Mouse (Mus musculus) kidney, postnatal 10 days (tissue): Measurements from ENCODE around the gene Cox10.

ENCODE experiments used
- DNase-seq: peaks from one replicate; pipeline ENCODE4 v3.0.0; 2021; ENCODE audit warnings: mixed read lengths

Cox10 gene

DNA sequence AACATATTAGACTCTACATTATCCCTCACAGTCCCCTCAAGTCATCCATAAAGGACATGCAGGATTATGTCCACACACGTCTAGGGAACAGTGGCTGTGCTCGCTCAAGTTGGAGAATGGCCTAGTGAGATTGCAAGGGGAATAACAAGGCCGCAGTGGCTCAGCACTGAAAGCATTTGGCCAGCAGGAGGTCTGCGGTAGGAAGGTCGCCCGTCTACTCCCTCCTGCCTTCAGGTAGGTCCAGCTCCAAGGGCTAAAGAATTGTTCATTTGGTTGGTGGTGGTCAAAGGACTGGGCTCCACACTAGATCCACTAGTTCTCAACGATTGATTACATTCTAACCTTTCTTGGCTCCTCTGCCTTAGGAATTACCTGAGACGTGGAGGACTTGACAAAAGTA lies 89.0 kb downstream of the Cox10 start:
- no peak for DNase-seq

DNA sequence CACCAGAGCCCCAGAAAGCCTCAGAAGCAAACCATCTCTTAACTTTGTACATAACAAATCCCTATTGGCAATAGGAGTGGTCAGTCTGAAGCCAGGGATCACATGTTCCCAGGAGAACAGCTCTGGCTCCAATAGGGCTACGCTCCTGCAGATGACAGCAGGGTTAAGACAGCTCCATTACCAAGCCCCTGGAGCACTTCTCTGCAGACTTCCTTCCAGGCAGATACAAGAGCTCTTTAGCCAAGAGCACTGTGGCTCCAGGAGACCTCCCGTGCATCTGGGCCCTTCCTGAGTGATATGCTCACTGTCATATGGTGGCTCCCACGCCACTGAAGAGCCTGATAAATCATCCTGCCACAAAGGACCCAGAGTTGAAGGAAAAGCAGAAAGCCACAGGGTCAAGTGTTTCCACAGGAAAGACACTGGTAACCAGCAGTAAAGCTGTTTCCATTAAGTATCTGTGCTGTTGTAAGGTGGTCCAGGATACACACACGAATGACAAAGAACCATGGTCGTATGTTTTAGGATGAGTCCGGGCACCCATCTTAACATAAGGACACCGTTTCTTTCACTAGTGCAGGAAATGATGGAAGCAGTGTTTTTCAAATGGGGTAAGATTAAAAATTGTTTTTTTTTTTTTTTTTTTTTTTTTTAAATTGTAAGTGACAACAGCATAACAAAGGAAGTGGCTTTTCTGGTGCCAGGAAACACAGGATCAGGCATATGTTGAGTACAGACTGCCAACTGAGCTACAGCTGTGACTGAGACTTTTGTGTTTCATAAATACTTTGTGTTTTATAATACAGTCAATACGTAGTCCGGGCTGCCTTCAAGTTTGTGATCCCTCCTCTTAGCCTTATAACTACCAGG lies 90.0 kb downstream of the Cox10 start:
- peak; percentile 42 for DNase-seq

DNA sequence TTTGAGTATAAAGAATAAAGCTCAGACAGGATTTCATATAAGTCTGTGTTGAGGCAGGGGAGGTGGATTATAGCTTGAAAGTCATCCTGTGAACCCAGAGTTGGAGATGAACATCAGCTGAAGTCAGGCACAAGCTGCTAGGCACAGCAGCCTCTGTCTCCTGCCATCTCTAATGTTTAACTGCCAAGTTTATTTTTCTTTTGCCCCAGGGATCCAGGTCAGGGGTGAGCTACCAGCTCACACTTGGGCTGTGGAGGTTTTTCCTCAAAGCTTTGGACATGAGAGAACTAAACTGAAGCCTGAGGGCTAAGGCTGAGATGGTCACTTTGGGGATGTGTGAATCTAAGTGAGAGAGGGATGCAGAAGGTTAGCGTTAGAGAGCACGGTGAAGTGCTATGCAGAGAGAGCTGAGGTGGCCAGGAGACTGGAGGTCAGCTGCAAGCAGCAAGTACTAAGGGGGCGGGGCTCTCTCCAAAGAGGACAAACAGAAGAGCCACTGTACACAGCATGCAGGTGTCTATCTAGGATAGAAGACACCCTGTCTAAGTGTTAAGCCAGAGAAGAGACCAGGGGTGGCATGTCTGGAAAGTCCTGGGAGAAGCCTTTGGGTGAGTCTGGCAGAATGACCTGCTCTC lies 91.1 kb downstream of the Cox10 start:
- DNase-seq = no peak

DNA sequence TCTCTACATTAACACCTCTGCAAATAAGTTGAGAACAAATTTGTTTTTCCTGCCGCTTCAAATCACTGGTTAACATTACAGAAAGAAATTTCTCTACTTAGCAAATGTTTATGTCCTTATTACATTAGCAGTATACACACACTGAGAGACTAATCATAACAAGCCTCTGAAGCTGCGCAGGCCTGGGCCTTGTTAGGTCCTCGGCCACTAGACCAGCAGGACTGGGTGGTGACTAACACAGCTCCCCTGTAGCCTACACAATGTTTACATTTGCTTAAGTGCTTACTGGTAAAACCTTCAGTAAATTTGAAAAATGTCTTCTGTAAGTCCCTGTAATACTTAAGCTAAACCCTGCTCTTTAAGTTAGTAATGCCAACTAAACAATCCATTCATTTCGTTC lies 92.6 kb downstream of the Cox10 start:
- DNase-seq = no peak

DNA sequence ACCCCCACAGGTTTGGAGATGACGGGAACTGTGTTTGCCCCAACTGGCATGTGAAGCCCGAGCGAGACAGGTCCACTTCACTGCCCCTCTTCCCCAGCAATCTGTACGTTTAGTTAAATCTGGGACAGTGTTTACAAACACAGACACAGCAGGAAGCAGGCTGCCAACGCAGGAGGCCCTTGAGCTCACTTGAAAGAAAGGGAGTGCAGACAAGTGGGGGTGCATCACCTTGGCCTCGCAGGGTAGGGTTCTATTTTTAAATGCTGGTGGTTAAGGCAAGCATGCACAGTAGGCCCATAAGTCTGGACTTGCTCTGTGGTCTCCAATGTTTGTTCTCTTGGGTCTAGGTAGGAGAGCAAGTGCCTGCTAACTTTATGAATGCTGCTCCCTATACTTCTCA lies 93.8 kb downstream of the Cox10 start:
- DNase-seq = no peak

DNA sequence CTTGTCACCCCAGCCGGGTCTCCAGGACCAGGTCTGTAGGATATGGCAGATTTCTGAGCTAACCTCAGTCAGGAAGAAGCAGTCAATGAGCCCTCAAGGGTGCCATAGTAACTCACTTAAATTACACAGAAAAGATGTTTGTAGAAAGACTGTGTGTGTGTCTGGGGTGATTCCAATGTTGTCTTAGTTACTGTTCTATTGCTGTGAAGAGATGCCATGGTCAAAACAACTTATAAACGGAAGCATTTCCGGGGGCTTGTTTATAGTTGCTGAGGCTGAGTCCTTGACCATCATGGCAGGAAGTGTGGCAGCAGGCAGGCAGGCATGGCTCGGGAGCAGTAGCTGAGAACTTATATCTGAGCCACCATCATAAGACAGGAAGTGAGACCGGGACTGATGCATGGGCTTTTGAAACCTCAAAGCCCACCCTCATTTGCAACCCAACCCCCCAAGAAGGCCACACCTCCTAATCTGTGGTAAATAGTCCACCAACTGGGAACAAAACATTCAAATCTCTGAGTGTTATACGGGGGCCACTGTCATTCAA lies 94.6 kb downstream of the Cox10 start:
- DNase-seq = no peak

DNA sequence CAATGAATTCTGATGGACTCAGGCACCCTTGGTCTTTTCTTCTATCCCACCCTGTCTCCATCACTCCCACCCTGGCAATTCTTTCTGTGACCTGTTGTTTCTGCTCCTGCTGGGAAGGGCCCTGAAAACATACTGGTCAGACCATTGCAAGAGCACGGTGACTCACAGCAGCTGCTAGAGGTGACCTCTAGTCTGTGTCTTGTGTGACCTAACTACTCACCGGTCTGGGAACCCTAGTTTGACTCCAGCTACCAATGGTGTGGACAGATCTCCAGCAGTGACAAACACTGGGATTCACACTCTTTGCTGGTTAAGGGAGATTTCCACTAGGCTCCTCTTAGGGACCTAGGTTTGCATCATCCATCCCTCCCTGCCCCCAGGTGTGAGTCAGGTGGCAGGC lies 101.5 kb downstream of the Cox10 start:
- DNase-seq = no peak

DNA sequence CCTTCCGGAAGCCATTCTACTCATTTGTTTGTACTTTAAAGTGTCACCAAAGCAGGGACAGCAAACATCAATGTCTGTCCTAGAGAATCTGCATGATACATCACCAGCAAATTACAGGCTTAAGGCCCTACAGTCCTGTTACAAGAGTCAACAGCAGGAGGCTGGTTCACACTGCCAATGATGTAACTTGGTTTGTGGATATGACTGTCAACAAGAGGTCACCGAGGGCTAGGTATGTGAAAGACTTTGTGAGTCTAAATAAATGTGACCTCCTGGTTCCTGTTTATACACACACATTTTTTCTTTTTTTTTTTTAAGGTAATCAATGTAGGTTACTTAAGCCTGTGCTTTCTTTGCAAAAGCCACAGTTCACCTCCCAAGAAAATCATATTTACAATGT lies 102.5 kb downstream of the Cox10 start:
- DNase-seq = no peak

DNA sequence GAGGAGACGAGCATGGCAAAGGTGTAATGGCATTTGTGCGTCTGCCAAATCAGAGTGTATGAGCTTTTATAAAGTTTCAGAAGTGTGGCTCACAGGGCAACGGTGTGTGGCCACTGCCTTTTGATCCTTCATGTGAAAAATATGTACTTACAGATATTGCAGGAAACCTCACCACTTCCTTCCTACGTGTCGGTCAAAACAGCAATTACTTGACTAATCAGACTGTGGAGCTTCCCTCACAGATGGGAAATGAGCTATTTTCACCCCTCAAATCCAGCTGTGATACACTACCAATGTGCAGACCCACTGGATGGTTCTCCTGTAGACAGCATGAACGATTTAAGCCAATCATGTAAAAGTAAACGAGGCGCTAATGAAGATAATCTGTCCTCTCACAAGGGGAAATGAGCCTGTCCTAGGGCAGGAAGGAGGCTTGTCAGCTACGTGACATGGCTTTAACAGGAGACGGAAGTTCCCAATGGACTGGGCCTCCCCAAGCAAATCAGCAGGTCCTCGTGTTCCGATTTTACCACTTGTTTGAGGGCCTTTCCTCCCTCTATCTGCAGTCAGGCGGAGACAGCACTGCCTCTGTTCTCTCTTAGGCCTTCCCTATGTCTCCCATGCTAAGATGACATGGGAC lies 103.9 kb downstream of the Cox10 start:
- no peak for DNase-seq

DNA sequence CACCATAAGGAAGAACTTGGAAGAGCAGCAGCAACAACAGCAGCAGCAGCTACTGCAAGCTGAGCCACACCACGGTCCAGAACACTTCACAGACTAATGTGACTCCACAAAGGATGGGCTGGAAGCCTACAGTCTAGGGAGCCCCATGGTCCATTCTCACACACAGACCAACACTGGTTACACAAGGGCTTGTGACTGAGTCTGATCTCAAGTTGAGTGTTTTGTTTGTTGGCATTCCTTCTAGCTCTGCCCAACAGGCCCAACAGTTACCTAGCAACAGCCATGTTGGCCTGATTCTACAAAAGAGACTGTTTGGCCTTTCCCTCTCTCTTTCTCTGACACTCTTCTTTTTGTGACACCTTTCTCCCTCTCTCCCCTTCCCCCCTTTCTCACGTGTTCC lies 105.3 kb downstream of the Cox10 start:
- DNase-seq = no peak

DNA sequence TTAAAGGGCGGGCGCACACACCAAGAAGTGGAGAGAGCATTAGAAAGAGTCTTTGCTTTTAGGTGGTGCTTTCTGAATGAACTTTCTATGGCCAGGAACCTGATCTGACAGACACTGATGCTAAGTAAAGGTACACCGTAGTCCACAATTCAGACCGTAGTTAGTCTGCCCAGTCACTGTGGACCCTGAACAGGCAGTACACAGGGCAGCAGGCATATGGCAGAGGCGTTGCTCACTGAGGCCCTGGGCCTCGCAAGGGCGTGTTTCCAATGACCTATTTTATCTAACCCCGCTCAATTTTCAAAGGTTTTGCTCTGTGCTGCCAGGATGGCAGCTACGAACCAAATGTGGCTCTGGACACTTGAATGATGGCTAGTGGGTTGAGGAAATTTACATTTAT lies 107.8 kb downstream of the Cox10 start:
- DNase-seq = no peak

DNA sequence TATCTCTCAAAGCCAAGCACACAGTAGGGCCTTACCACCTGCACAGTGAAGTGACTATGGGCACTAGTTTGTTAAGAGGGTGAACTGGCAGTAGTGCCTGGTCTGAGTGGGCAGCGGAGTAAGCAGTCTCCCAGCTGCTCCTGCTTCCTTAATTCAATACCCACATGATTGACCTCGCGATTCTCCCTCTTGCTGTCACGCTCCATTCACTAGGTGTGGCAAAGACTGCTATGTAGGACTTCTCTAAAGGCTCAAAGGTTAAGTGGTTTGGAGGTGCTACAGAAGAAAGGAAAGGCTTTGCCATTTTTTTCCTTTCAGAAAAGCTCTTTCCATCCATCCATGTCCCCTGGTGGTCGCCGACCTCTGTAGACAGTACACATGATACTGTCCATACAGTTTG lies 108.5 kb downstream of the Cox10 start:
- no peak for DNase-seq

DNA sequence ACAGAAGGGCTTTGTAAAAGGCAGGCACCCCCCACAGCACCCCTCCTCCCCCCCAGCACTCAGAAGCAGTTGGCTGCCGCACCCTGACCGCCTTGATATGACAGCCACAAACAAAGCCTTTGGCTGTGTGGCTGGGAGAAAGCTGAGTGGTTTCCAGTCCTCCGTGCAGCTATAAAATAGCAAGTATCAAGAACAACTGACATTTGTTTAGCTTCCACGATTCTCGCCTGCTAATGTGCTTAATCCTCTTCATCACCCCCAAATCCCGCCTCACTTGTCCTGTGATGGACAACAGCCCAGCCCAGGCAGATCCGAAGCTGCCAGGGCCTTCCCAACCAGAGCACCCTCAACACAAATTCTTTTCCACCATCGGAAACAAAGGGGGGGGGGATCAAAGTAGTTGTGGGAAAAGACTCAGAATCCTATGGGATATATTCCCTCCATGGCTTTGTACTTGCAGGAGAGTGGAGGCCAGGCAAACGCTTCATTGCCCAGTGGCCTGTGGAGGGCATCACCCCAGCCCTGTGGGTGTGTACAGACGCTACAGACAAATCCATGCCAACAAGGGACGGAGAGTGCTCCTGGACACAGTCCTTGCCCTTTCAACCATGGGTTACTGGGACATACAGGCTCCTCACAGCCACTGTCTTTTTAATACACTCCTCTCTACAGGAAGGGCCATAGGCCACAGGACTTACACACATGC lies 109.9 kb downstream of the Cox10 start:
- no peak for DNase-seq

DNA sequence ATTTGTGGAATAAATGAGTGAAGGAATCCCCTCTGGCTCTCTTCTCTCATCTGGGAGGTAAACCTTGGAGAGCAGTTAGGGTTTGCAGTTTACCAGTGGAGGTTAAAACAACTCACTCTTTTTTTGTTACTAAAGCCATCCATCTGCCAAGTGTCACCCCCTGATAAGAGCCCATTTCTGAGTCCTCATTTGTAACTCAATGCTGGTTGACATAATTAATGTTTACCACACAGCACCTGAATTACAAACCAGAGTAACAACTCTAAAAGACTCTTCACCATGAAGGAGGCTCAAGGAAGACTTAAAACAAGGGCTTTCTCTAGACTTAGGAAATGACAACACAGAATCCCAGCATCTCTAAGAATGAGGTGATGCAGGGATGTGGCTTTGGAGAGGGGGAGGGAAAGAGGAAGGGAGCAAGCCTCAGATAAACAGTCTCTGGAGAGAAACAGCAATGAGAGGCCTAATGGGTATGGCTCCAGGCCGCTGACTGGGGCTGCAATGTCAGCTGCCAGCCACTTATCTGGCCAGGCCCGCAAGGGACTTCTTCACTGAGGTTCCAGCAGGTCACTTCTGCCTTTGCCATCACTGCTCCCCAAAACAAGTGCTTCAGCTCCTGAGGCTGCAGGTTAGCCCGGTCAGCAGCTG lies 110.8 kb downstream of the Cox10 start:
- no peak for DNase-seq

DNA sequence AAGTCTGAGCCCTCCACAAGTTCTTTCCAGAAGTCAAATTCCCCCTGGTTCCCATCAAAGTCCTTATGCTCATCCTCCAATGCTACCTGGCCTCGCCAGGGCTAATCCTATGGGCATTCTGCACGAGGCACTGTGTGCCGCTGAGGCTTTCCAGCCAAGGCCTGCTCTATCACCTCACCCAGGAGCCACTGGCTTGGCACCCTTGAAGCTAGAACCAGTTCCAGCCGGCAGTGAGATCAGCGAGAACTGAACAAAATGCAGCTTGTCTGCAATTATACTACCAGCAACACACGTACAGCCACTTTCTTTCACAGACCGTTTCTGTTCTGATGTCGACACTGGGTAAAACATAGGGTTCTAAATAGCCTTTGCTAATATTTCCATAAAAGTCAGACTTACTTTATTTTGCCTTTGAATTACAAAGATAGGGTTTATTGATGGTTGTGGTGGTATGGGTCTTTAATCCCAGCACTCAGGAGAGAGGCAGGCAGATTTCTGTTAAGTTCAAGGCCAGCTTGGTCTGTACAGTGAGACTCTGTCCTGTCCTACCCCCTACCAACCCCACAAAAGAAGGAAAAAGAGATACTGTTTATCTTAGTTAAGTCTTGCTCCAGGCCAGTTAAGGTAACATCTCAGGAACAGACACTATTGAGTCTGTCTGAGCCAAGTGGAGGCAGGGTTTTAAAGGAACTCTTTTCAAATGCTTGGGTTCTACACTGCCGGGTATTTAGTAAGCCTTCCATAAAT lies 111.5 kb downstream of the Cox10 start:
- DNase-seq = peak; percentile 45

DNA sequence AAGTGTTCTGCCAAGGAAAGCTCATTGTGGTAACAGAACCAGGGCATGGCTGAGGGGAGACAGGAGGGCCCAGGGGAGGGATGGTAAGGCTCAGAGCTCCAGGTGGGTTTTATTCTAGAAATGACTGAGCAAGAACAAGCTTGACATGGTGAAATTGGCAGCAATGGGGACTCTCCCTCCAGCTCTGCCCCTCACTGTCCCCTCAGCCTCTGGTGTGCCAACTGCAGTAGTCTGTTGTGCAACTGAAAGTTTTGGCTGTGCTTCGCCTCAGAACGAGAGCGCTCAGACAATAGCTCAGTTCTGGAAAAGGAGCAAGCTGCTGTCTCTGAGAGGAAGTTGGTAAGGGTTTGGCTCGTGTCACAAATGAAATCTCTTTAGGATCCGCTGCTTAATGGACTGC lies 113.8 kb downstream of the Cox10 start:
- DNase-seq = no peak

DNA sequence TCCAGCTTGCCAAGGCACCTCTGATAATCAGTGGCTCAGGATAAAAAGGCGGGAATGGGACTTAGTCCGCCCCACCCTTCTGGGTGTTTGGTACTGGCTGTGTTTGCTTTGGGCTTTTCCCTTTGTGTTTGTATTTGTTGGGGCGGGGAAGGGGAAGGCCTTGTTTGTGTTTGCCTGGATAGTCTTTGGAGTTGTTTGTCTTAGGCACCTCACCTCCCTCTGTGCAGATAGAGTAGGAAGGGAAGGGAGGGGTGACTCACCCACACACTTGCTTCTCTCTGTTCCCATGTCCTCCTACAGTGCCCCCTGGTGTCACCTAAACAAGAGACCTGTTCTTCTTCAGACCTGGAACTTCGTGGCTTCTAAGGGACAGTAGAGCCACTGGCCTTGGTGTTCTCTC lies 122.1 kb downstream of the Cox10 start:
- peak; percentile 53 for DNase-seq

DNA sequence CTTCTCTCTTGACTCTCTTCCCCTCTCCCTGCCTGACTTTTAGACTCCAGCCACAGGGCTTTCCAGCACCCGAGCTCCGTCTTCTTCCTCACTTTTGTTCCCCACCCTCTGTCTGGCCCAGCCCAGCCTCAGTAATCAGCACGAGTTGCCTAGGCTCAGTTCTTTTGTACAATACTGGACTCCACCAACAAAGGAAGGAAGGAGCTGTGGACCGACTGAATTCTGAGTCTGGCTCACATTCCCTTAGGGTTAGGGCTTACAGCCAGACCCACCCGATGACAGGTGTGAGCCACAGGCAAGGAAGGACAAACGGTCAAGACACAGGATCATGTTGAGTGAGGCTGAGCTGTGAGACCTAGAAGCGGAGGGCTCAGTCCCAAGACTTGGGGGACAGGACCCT lies 122.5 kb downstream of the Cox10 start:
- no peak for DNase-seq

DNA sequence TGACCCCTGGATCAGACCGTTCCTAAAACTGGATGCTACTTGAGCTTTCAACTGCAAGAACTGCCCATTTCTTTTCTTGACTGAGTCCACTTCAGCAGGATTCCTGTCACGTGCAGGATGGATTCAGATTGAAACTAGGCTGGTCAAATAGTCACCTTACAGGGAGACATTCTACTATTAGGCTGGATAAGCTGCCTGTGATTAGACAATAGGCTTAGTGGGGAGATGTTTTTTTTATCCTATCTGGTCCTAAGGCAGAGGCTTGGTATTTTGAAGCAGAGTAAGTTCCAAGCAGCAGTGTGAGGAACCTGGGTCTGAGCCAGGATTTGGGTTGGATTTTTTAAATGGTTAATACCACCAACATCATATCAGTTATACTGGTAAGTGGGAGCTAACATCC lies 125.4 kb downstream of the Cox10 start:
- DNase-seq = no peak

DNA sequence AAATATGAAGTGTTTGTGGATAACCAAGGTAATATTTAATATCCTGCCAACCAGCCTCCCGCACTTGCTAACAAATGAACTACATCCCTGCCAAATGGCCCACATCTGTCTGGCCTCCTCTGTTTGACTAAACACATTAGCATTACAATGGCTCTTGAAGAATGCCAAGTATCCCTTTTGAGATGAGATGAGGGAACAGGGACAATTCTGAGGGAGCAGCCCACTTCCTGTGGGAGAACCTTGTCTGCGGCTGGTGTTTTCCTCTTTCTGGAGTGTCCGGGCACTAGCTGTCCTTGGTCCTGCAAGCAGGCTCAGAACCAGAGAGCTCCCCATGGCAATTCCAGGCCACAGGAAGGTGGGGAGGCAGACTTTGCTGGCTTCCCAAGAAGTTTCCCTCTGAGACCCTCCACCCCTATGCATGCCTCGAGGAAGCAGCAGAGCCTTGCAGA lies 126.5 kb downstream of the Cox10 start:
- no peak for DNase-seq

DNA sequence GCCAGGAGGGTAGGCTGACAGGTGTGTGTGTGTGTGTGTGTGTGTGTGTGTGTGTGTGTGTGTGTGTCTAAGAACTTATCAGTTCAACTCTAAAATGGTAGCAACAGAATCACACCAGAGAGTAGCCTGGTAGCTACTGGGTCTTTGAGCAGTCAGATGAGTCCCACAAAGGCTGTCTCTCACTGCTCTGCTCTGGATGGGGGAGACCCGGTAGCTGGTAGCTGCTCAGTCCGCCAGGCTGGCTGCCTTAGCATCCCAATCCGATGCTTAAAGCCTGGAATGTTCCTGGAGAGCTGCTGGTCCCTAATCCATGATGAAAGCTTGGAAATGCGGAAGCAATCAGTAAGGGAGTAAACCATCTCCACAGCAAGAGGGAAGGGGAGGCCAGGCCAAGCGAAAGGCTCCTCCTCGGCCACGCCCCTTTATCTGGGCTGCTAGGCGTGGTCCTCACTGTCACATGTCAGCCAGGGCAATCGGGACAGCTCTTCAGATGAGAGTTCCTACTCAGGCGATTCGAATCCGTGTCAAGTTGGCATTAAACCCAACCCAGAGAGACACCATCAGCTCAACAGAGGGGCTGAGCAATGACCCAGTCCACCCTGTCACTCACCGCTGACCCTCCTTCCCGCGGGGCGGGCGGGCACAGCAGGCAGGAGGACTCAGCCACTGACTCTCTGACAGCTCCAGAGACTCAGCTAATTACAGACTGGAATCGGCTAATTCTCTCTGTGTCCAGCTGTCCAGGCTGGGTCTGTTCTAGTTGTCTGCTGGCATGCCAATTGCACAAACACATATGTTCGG lies 127.2 kb downstream of the Cox10 start:
- DNase-seq = peak; percentile 60
